Mouse (Mus musculus) neural tube, embryonic 14.5 days (tissue): ENCODE results near the gene Adamts6. TPM values are rescaled to one million over a fixed set of nuclear protein-coding genes. Genes with fewer than 3 reads are reported as not detected.

Experiments used
- ATAC-seq: fragments of 200-750 bp; cut with Nextera tagmentation; 2 replicates; pipeline ENCODE4 v1.8.0; 2017; ENCODE audit warnings: low read depth, mild to moderate bottlenecking, moderate TSS enrichment, moderate library complexity
- H3K27ac ChIP-seq: fragments of 300-500 bp; sonication (generic); 2 replicates; pipeline ENCODE4 v1.5.1; 2014; ENCODE audit warnings: low read depth, mild to moderate bottlenecking, control low read depth, low read length, moderate library complexity, mixed read lengths
- H3K27me3 ChIP-seq: fragments of 300-500 bp; sonication (generic); 2 replicates; pipeline ENCODE4 v1.6.1; 2014; ENCODE audit warnings: low read length; ENCODE audit not compliant: control insufficient read depth, insufficient read depth
- H3K36me3 ChIP-seq: fragments of 300-500 bp; sonication (generic); 2 replicates; pipeline ENCODE4 v1.6.1; 2014; ENCODE audit warnings: low read length, mixed read lengths; ENCODE audit not compliant: control insufficient read depth, insufficient read depth
- H3K4me1 ChIP-seq: fragments of 300-500 bp; sonication (generic); 2 replicates; pipeline ENCODE4 v1.6.1; 2014; ENCODE audit warnings: low read length; ENCODE audit not compliant: control insufficient read depth, insufficient read depth
- H3K4me2 ChIP-seq: fragments of 300-500 bp; sonication (generic); 2 replicates; pipeline ENCODE4 v1.6.1; 2014; ENCODE audit warnings: mild to moderate bottlenecking, low read depth, low read length, control low read depth
- H3K4me3 ChIP-seq: fragments of 300-500 bp; sonication (generic); 2 replicates; pipeline ENCODE4 v1.5.1; 2014; ENCODE audit warnings: low read depth, low read length, control low read depth, mixed read lengths
- H3K9ac ChIP-seq: fragments of 300-500 bp; sonication (generic); replicated peaks from 2 replicates; pipeline ENCODE4 v1.6.1; 2014; ENCODE audit warnings: low read depth, mild to moderate bottlenecking, control low read depth, low read length, mixed read lengths
- H3K9me3 ChIP-seq: fragments of 300-500 bp; sonication (generic); 2 replicates; pipeline ENCODE4 v1.6.1; 2016; ENCODE audit warnings: low read length; ENCODE audit not compliant: control insufficient read depth
- WGBS: fragments of 180-500 bp; shearing (Covaris S2); extraction: QIAGEN DNeasy Blood & Tissue Kit; methylation state at CpG from one replicate; pipeline ENCODE4 v1.1.7; 2014; 5-methylcytosine and 5-hydroxymethylcytosine counted together
- polyA plus RNA-seq: library from polyadenylated mRNA; unstranded; fragments of >200 nt; fragmentation: Nextera tagmentation; extraction: Ambion mirVana; gene quantifications from 2 replicates; pipeline ENCODE4 v1.2.1, GENCODE M21; 2014

Gene Adamts6
- polyA plus RNA-seq, 1 experiment from 2014 or later: 1.9 TPM

DNA sequence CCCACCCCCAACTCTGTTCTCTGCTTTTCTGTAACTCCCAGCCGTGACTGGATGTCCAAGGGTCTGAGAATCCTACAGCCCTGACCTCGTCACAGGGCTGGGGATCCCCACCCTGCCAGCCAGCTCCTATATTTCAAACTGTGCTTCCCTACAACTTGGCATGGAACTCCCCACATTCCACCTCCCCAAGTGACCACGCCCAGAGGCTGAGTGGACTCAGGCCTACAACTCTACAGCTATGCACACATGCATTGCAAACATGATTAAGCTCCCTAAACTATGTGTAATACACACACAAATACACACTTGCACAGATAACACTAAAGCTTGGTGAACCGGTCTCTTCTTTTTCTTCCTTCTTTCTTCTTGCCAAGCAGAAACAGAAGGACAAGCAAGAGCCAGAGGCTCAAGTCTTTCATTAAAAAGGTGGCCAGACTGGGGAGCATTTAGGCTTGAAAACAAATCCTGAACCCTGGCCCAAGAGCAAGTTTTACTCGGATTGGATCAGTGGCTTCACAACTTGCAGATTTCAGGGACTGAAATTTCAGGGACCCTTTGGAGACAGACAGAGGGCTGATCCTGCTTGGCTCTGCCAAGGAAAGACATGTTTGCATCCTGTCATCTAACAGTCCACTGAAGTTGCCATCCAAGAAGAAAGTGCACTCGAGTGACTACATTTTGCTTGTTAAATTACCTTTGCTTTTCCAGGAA lies 218.7 kb downstream of the Adamts6 start:
- Histone ChIP-seq H3K4me1 (no peaks in the 10 kb centered on the region), H3K9me3 (no peaks in the 10 kb centered on the region), H3K27ac (no peak overlapping the region), H3K9ac (no peak overlapping the region), H3K27me3 (no peaks in the 10 kb centered on the region), H3K4me2 (no peak overlapping the region), H3K4me3 (no peak overlapping the region), H3K36me3 (no peaks in the 10 kb centered on the region)
- 90% methylated on average over 6 of the region's 6 CpGs for WGBS
- ATAC-seq: no peak

DNA sequence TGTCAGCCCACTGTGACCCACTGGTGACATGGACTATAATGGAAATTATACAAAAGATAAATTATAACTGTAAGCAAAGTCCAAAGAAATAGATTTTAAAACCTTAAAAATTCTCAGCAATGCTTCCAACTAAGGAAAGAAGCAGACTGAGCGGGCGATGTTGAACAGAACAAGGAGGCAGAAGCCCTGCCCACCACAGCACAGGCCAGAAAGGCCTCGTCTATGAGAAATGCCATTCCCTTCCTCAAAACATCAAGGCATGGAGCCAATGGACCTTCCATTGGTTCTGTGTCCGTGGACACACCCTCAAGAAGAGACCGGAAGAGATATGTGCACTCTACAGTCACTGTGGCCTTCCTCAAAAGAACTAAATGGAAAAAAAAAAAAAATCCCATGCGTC lies 220.0 kb downstream of the Adamts6 start:
- no peak for ATAC-seq
- no peak overlapping the region for H3K4me3 ChIP-seq
- whole genome bisulfite sequencing: 93% methylated on average over 6 of the region's 6 CpGs

DNA sequence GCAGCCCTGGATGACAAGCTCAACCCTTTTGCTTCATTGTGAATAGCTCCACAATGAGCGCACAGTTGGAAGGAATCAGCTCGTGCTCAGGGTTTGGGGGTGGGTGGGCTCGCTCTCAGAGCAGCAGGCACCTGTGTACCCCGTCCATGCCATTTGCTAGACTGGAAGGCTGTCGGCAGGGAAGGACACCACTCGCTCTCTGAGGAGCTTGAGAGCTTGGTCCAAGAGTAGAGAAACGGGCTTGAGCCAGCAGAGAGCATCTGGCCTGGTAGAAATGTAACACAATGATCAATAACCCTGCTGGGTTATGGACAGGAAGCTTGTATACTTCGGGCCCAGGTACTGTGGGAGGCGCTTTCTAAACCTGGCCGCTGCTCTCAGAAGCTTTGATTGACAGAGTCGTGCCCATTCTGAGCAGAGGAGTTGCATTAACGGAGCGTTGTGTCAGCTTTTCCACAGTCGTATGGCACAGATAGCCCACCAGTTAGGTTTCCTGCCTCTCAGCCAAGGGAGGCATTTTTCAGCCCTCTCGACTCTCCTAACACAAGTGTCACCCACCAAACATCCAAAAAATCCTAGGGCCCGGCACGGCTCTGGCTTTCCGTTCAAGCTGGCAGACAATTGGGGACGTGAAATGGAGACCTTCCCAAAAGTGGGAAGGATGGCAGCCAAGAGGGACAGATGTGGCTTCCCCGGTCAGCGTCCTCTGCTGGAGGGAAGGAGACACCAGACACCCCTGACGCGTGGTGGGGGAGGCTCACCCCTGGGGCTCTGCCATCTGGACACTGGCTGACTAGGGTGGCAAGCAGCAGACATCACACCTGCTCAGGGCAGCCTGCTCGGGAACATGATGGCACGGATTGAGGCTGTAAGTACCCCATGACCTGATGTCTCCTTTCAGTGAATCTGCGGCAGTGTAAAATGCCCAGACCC lies 222.2 kb downstream of the Adamts6 start:
- no peak for ATAC-seq
- WGBS: 74% methylated on average over 26 of the region's 26 CpGs
- H3K4me2 ChIP-seq: no peak overlapping the region

More for the DNA sequence above, 220.0 kb downstream of the Adamts6 start:
- Histone ChIP-seq H3K9me3 (no peaks in the 10 kb centered on the region), H3K4me2 (no peak overlapping the region), H3K27ac (no peak overlapping the region), H3K9ac (no peak overlapping the region), H3K4me1 (no peaks in the 10 kb centered on the region), H3K27me3 (no peaks in the 10 kb centered on the region), H3K36me3 (no peaks in the 10 kb centered on the region)

DNA sequence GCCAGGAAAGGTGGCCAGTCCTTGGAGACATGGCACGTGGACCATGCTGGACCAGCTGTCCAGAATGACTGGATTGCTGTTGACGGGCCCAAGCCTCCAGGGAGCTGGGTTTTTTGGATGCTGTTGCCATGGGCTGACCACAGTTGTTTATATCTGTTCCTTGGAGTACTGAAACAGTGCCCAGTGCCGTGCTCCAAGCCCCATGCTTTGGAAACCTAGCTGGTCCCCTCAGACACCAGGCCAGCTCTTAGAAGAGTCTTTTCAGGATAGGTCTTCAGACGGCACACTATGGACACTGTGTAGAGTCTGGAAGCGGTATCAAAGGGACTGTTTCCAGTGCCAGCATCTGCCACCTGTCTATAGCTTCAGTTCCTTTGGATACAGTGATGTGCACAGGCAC lies 223.1 kb downstream of the Adamts6 start:
- Histone ChIP-seq H3K4me3 (no peak overlapping the region), H3K27ac (no peak overlapping the region), H3K36me3 (no peaks in the 10 kb centered on the region), H3K4me1 (no peaks in the 10 kb centered on the region), H3K9me3 (no peaks in the 10 kb centered on the region), H3K4me2 (no peak overlapping the region), H3K9ac (no peak overlapping the region), H3K27me3 (no peaks in the 10 kb centered on the region)
- WGBS: 76% methylated on average over 5 of the region's 5 CpGs
- ATAC-seq: no peak

More for the DNA sequence above, 222.2 kb downstream of the Adamts6 start:
- Histone ChIP-seq H3K9me3 (no peaks in the 10 kb centered on the region), H3K9ac (no peak overlapping the region), H3K27ac (no peak overlapping the region), H3K4me3 (no peak overlapping the region), H3K36me3 (no peaks in the 10 kb centered on the region), H3K4me1 (no peaks in the 10 kb centered on the region), H3K27me3 (no peaks in the 10 kb centered on the region)

DNA sequence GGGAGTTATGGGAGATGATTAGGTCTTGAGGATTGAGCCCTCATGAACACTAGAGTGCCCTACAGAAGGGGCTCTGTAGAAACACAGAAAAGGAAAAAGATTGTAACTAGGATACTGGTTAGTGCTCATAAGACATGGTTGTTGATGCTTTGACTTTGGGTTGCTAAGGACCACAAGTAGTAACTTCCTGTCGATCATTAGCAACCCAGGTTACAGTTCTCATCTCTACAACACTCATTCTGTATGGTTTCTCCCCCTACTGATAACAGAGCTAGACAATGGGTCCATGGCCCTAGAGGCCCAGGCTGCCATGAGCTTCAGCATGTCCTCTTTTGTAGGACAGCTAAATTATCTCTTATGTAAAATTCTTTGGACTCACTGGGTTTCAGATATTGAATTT lies 227.4 kb downstream of the Adamts6 start:
- Histone ChIP-seq H3K27me3 (no peaks in the 10 kb centered on the region), H3K36me3 (no peaks in the 10 kb centered on the region), H3K9me3 (no peaks in the 10 kb centered on the region), H3K27ac (no peak overlapping the region), H3K4me3 (no peak overlapping the region), H3K4me2 (no peak overlapping the region), H3K4me1 (peaks cover 4% of the 10 kb centered on the region; the same call in 1 of the 2 replicates), H3K9ac (no peak overlapping the region)
- no peak for ATAC-seq
- whole genome bisulfite sequencing: 93% methylated on average over 1 of the region's 1 CpGs

DNA sequence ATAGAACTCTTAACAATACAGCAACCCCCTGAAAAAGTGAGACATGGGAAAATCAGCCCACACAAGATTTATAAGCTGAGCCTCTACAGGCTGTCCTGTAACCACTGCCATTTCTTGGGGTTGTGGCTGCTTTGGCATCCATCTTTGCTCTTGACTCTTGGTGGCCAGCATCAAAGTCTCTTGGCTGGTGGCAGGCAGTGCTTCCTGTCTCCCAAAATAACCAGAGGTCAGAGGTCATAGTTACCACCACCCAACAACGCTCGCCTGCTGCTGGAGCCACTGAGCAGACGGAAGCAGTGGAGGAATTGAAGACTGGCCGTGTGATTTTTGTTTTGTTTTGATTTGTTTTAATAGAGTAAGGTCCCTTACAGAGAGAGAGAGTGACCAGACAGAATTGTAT lies 228.5 kb downstream of the Adamts6 start:
- ATAC-seq: no peak
- WGBS: 72% methylated on average over 4 of the region's 4 CpGs
- H3K27me3 ChIP-seq: no peaks in the 10 kb centered on the region

DNA sequence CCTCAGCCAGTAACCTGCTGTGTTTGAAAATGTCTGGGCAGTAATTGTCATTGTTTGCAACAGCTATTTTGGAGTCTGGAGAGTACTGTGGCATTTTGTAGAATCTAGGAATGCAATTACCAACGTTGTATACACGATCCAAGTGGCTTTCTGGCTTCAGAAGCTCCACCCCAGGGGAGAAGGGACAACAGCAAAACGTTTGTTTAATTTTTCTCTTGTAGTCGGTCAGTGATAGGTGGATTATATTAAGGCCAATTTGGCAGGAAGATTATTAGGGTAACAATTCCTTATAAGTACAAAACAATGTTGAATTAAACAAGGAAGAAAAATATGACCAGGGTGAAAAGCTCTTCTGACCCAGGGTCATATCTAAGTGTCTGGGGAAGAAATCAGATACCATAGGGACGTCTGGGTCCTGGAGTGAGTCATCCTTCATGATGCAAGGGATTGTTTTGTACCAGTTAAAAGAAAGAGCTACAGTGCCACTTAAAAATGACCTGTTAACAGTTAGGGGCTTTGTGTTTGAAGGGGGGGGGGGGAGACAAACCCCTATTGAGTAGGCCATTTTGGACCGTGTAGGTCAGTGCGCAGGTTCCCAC lies 229.2 kb downstream of the Adamts6 start:
- no peak for ATAC-seq
- H3K4me1 ChIP-seq: peaks cover 4% of the 10 kb centered on the region; the same call in 1 of the 2 replicates
- no peaks in the 10 kb centered on the region for H3K9me3 ChIP-seq
- H3K4me2 ChIP-seq: no peak overlapping the region
- H3K4me3 ChIP-seq: no peak overlapping the region
- H3K36me3 ChIP-seq: no peaks in the 10 kb centered on the region
- H3K27me3 ChIP-seq: no peaks in the 10 kb centered on the region
- 68% methylated on average over 7 of the region's 7 CpGs for WGBS
- H3K9ac ChIP-seq: no peak overlapping the region
- no peak overlapping the region for H3K27ac ChIP-seq

More for the DNA sequence above, 228.5 kb downstream of the Adamts6 start:
- no peak overlapping the region for H3K9ac ChIP-seq
- no peak overlapping the region for H3K27ac ChIP-seq
- no peak overlapping the region for H3K4me3 ChIP-seq
- no peaks in the 10 kb centered on the region for H3K9me3 ChIP-seq
- H3K36me3 ChIP-seq: no peaks in the 10 kb centered on the region
- peaks cover 4% of the 10 kb centered on the region; the same call in 1 of the 2 replicates for H3K4me1 ChIP-seq
- no peak overlapping the region for H3K4me2 ChIP-seq

DNA sequence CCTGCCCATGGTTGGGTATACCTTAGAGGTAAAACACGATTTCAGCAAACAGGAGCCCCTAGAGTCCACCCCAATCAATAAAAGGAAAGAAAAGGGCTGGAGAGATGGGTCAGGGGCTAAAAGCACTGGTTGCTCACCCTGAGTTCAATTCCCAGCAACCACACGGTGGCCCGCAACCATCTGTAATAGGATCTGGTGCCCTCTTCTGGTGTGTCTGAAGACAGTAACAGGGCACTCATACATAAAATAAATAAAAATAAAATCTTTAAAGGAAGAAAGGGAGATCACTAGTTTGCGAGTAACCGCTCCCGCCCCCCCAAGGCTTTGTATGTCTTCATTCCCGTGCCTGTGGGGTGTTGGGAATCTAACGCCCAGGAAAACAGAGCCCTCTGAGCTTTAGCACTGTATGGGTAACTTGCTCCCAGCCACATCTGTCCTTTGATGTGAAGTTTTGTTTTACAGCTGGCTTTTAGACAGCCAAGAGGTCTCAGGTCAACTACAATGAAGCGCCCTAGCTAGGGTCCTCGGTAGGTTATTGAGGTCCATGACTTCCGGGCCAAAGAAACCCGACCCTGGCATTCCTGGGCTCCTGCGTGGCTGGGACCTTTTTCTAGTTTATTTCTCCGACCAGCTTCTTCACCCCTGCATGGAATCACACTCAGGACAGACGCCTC lies 230.1 kb downstream of the Adamts6 start:
- peak overlapping the region; percentile 28 for H3K4me3 ChIP-seq
- peak overlapping the region; percentile 57 for H3K4me2 ChIP-seq
- H3K9me3 ChIP-seq: no peaks in the 10 kb centered on the region
- H3K9ac ChIP-seq: peak overlapping the region; percentile 68
- peaks cover 4% of the 10 kb centered on the region; the same call in 1 of the 2 replicates for H3K4me1 ChIP-seq
- peak overlapping the region; percentile 91 for H3K27ac ChIP-seq
- H3K36me3 ChIP-seq: no peaks in the 10 kb centered on the region
- no peak; the same call in 1 of the 2 replicates for ATAC-seq
- WGBS: 48% methylated on average over 15 of the region's 15 CpGs
- H3K27me3 ChIP-seq: no peaks in the 10 kb centered on the region
